Mouse (Mus musculus) common myeloid progenitor, adult 5-6 weeks (primary cell): ENCODE measurements around the gene Vps8. TPM values are rescaled to one million over a fixed set of nuclear protein-coding genes. Genes with fewer than 3 reads are reported as not detected.

Source experiments
- ATAC-seq: replicated peaks from 2 replicates; pipeline ENCODE4 v1.8.0; 2016; ENCODE audit warnings: low read depth, mild to moderate bottlenecking, moderate TSS enrichment, inconsistent platforms; ENCODE audit not compliant: poor library complexity, severe bottlenecking
- total RNA-seq: library from RNA; stranded (forward); fragments of 200-1000, 187-1606 nt; gene quantifications from 2 replicates; pipeline ENCODE4 v1.2.3, GENCODE M21; 2017

Gene Vps8
- total RNA-seq, 1 experiment from 2014 or later, result 26.0 TPM

GRCm38 (mm10) chr16:21457639-21458369 lies 34.9 kb downstream of the Vps8 start:
- no peak for ATAC-seq

- ATAC-seq, result no peak
Observed at GRCm38 (mm10) chr16:21465868-21466267, 43.0 kb downstream of the Vps8 start.

- no peak for ATAC-seq
Observed at GRCm38 (mm10) chr16:21470416-21470815, 47.5 kb downstream of the Vps8 start.

- no peak for ATAC-seq
Observed at GRCm38 (mm10) chr16:21477074-21477473, 54.2 kb downstream of the Vps8 start.

- ATAC-seq, result no peak
Observed at GRCm38 (mm10) chr16:21478376-21478775, 55.5 kb downstream of the Vps8 start.

- ATAC-seq, result no peak
Observed at GRCm38 (mm10) chr16:21483803-21484202, 60.9 kb downstream of the Vps8 start.

- no peak for ATAC-seq
Observed at GRCm38 (mm10) chr16:21485716-21486115, 62.8 kb downstream of the Vps8 start.

- ATAC-seq, result peak; percentile 87
Observed at GRCm38 (mm10) chr16:21488413-21488812, 65.5 kb downstream of the Vps8 start.

GRCm38 (mm10) chr16:21492346-21492745 lies 69.4 kb downstream of the Vps8 start:
- ATAC-seq, result no peak

GRCm38 (mm10) chr16:21492894-21493293 lies 70.0 kb downstream of the Vps8 start:
- no peak for ATAC-seq

GRCm38 (mm10) chr16:21494681-21495080 lies 71.8 kb downstream of the Vps8 start:
- no peak for ATAC-seq

- no peak for ATAC-seq
Observed at GRCm38 (mm10) chr16:21496799-21497198, 73.9 kb downstream of the Vps8 start.

GRCm38 (mm10) chr16:21497627-21498026 lies 74.7 kb downstream of the Vps8 start:
- ATAC-seq, result no peak

- ATAC-seq, result no peak
Observed at GRCm38 (mm10) chr16:21498984-21499383, 76.1 kb downstream of the Vps8 start.

GRCm38 (mm10) chr16:21499656-21500055 lies 76.7 kb downstream of the Vps8 start:
- ATAC-seq, result no peak

GRCm38 (mm10) chr16:21518833-21519232 lies 95.9 kb downstream of the Vps8 start:
- ATAC-seq, result no peak

- ATAC-seq, result no peak
Observed at GRCm38 (mm10) chr16:21519785-21520184, 96.9 kb downstream of the Vps8 start.

- ATAC-seq, result no peak
Observed at GRCm38 (mm10) chr16:21523738-21524137, 100.8 kb downstream of the Vps8 start.

GRCm38 (mm10) chr16:21525376-21525775 lies 102.5 kb downstream of the Vps8 start:
- ATAC-seq, result no peak

- no peak for ATAC-seq
Observed at GRCm38 (mm10) chr16:21527271-21528007, 104.5 kb downstream of the Vps8 start.

GRCm38 (mm10) chr16:21533503-21533902 lies 110.6 kb downstream of the Vps8 start:
- no peak; the same call in 1 of the 2 replicates for ATAC-seq
